Mouse (Mus musculus) hindbrain, embryonic 11.5 days (tissue): ENCODE measurements around the gene Sf3b6. TPM values are rescaled to one million over a fixed set of nuclear protein-coding genes. Genes with fewer than 3 reads are reported as not detected.
"Not testable (repeated sequence)": the region's sequence is repeated elsewhere in the genome, so short reads cannot be mapped to it uniquely, and the experiment has no call there.

Source experiments
- ATAC-seq: fragments of 200-750 bp; cut with Nextera tagmentation; 2 replicates; pipeline ENCODE4 v1.8.0; 2017; ENCODE audit warnings: mild to moderate bottlenecking, moderate TSS enrichment, moderate library complexity; ENCODE audit not compliant: low FRiP score
- DNase-seq: peaks from one replicate; pipeline ENCODE4 v3.0.0-alpha.2; 2015; ENCODE audit warnings: low spot score
- H3K27ac ChIP-seq: fragments of 300-500 bp; sonication (generic); 2 replicates; pipeline ENCODE4 v1.5.1; 2014; ENCODE audit warnings: mild to moderate bottlenecking, low read depth, low read length
- H3K27me3 ChIP-seq: fragments of 300-500 bp; sonication (generic); 2 replicates; pipeline ENCODE4 v1.6.1; 2014; ENCODE audit warnings: mild to moderate bottlenecking, low read length, moderate library complexity, mixed read lengths; ENCODE audit not compliant: control insufficient read depth, insufficient read depth
- H3K36me3 ChIP-seq: fragments of 300-500 bp; sonication (generic); 2 replicates; pipeline ENCODE4 v1.6.1; 2014; ENCODE audit warnings: mild to moderate bottlenecking, low read length, moderate library complexity, mixed read lengths; ENCODE audit not compliant: control insufficient read depth, insufficient read depth
- H3K4me1 ChIP-seq: fragments of 300-500 bp; sonication (generic); replicated peaks from 2 replicates; pipeline ENCODE4 v1.6.1; 2014; ENCODE audit warnings: low read length, mixed read lengths; ENCODE audit not compliant: control insufficient read depth, insufficient read depth
- H3K4me2 ChIP-seq: fragments of 300-500 bp; sonication (generic); replicated peaks from 2 replicates; pipeline ENCODE4 v1.6.1; 2014; ENCODE audit warnings: mild to moderate bottlenecking, low read depth, low read length
- H3K4me3 ChIP-seq: fragments of 300-500 bp; sonication (generic); 2 replicates; pipeline ENCODE4 v1.5.1; 2014; ENCODE audit warnings: low read depth, low read length
- H3K9ac ChIP-seq: fragments of 300-500 bp; sonication (generic); 2 replicates; pipeline ENCODE4 v1.6.1; 2014; ENCODE audit warnings: low read depth, low read length
- H3K9me3 ChIP-seq: fragments of 300-500 bp; sonication (generic); 2 replicates; pipeline ENCODE4 v1.6.1; 2016; ENCODE audit warnings: low read length; ENCODE audit not compliant: control insufficient read depth
- WGBS: fragments of 180-500 bp; shearing (Covaris S2); extraction: QIAGEN DNeasy Blood & Tissue Kit; methylation state at CpG from one replicate; pipeline ENCODE4 v1.1.7; 2014; 5-methylcytosine and 5-hydroxymethylcytosine counted together
- polyA plus RNA-seq: library from polyadenylated mRNA; unstranded; fragments of >200 nt; fragmentation: Nextera tagmentation; extraction: Ambion mirVana; gene quantifications from 2 replicates; pipeline ENCODE4 v1.2.1, GENCODE M21; 2014

Sf3b6 gene
- polyA plus RNA-seq, 1 experiment from 2014 or later: 386 TPM

DNA sequence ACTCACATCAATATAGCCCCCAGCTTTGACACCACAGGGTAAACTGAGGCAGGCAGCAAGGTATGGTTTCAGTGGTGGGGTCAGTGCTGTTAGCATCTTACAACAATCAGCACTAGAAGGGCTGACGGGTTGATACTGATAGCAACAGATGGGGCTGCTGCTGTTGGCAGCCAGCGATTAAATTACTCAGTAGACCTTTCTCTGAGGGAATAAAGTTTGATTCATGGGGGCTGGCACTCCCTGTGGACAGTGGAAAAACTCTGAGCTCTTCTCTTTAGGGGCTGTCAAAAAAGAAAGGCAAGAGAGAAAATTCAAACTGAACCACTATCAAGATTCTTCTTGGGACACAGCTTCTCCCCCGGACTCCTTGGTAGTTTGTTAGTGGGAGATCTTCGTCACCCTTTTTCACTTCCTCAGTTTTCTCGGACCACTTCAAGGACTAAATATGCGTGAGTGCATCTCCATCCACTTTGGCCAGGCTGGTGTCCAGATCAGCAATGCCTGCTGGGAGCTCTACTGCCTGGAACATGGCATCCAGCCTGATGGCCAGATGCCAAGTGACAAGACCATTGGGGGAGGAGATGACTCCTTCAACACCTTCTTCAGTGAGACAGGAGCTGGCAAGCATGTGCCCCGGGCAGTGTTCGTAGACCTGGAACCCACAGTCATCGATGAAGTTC lies 35.5 kb upstream of the Sf3b6 start:
- 92% methylated on average over 9 of the region's 9 CpGs for WGBS
- not testable (repeated sequence) for H3K27me3 ChIP-seq, ATAC-seq, H3K9ac ChIP-seq, H3K4me3 ChIP-seq, H3K27ac ChIP-seq, H3K4me2 ChIP-seq, H3K9me3 ChIP-seq, DNase-seq, H3K36me3 ChIP-seq, H3K4me1 ChIP-seq

DNA sequence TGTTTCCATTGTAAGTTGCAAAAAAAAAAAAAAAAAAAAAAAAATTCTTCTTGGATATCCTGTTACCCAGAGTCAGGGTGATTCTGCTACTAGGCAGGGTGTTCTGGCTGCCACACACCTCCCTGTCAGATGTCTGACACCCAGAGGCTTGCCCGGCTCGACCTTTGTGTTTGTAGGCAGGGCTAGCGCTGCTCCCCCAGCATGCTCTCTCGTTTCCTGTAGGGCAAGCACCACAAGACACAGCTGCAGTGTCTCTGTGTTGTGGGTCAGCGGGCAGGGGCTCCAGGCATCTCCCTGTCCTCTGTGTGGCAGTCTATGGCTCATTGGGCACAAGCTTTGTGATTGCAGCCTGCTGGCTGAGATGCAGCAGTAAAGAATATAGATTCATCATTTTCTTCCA lies 33.7 kb upstream of the Sf3b6 start:
- ATAC-seq: no peak
- Histone ChIP-seq H3K9ac (no peak overlapping the region), H3K9me3 (no peaks in the 10 kb centered on the region), H3K27me3 (no peaks in the 10 kb centered on the region), H3K36me3 (no peaks in the 10 kb centered on the region), H3K4me1 (no peaks in the 10 kb centered on the region), H3K4me3 (no peak overlapping the region), H3K4me2 (no peak overlapping the region), H3K27ac (no peak overlapping the region)
- DNase-seq: no peak
- 55% methylated on average over 5 of the region's 5 CpGs for whole genome bisulfite sequencing

DNA sequence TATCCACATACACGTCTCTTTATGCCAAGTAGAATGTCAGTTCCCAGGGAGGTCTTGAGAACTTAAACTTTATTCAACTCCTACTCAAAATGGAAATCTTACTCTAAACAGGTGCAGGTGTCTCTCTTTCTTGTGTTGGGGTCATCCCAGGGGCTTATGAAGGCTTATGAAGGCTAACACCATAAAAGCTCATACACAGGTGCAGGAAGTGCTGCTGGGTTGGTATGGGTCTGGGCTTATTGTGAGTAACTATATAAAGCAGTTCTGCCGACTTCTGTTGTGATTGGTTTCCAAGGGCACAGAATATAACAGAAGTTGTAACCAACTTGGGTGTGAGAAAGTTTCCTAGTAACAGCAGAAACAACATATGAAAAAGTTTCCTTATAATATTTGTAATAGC lies 32.9 kb upstream of the Sf3b6 start:
- Histone ChIP-seq H3K36me3 (no peaks in the 10 kb centered on the region), H3K27me3 (no peaks in the 10 kb centered on the region), H3K4me1 (no peaks in the 10 kb centered on the region), H3K9ac (no peak overlapping the region), H3K9me3 (no peaks in the 10 kb centered on the region), H3K4me3 (no peak overlapping the region), H3K27ac (no peak overlapping the region), H3K4me2 (no peak overlapping the region)
- WGBS: 78% methylated on average over 2 of the region's 2 CpGs
- DNase-seq (no peak), ATAC-seq (no peak)

DNA sequence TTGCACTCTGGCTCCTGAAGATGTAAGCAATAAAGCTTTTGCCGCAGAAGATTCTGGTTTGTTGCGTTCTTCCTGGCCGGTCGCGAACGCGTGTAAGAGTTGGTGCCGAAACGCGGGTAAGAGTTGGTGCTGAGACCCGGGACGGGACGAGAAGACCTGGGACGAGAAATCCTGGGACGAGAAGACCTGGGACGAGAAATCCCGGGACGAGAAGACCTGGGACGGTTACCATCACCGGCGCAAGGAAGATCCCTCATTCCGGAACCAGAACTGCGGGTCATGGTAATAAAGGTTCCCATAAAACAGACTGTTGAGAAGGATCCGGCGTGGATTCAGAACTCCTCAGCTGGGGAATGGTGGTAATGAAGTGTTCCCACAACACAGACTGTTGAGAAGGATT lies 29.2 kb upstream of the Sf3b6 start:
- not testable (repeated sequence) for DNase-seq, H3K4me1 ChIP-seq, H3K27ac ChIP-seq, H3K9ac ChIP-seq, H3K9me3 ChIP-seq, H3K27me3 ChIP-seq, H3K4me2 ChIP-seq, ATAC-seq, H3K4me3 ChIP-seq, H3K36me3 ChIP-seq
- 94% methylated on average over 25 of the region's 25 CpGs for WGBS

DNA sequence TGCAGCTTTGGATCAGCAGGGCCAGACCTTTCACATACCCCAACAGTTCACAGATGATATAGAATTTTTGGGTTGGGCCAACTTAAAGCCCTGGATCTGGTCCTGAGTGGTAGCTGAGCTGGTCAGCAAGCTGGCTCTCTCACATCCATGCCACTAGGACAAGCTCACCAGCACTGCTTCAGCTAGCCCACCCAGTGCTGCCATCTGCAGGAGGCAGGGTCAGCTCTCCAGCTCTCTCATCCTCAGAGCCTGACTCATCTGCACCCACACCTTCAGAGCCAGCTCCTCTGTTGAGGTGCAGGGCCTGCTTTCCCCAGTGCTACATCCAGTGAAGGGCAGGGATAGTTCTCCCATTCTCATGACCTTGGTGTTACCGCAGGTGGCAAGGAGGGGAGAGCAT lies 23.6 kb upstream of the Sf3b6 start:
- Histone ChIP-seq H3K4me2 (no peak overlapping the region), H3K27ac (no peak overlapping the region), H3K27me3 (no peaks in the 10 kb centered on the region), H3K4me3 (no peak overlapping the region), H3K9me3 (no peaks in the 10 kb centered on the region), H3K9ac (no peak overlapping the region), H3K36me3 (no peaks in the 10 kb centered on the region), H3K4me1 (no peaks in the 10 kb centered on the region)
- ATAC-seq (no peak), DNase-seq (peak; percentile 29)
- WGBS: 93% methylated on average over 1 of the region's 1 CpGs

GRCm38 (mm10) chr12:4797471-4797870 lies 19.9 kb upstream of the Sf3b6 start:
- H3K36me3 ChIP-seq, H3K27ac ChIP-seq, H3K4me1 ChIP-seq, ATAC-seq, DNase-seq, H3K4me2 ChIP-seq, H3K9ac ChIP-seq, H3K4me3 ChIP-seq, H3K27me3 ChIP-seq, H3K9me3 ChIP-seq: not testable (repeated sequence)
- 75% methylated on average over 6 of the region's 6 CpGs for WGBS

GRCm38 (mm10) chr12:4811036-4811435 lies 6.3 kb upstream of the Sf3b6 start:
- no peak for ATAC-seq

DNA sequence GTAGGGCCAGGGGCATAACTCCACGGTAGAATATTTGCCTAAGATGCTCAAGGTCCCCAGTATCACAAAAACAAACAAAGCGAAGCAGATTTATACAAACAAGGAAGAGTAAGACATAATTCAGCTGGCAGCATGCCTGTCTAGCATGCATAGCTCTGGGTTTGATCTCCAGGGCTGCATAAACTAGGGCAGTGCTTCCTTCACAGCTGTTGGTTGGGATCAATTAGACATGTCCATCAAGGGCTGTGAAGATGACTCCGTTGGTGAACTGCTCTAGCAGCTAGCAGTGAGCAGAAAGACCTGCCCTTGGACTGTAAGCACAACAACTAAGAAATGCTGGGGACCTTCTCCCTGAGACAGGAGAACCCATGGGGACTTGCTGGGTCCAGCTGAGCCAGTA lies 5.6 kb upstream of the Sf3b6 start:
- Histone ChIP-seq H3K4me1 (no peaks in the 10 kb centered on the region), H3K9ac (no peak overlapping the region), H3K27me3 (no peaks in the 10 kb centered on the region), H3K9me3 (no peaks in the 10 kb centered on the region), H3K4me2 (no peak overlapping the region), H3K36me3 (no peaks in the 10 kb centered on the region), H3K27ac (no peak overlapping the region), H3K4me3 (no peak overlapping the region)
- DNase-seq (no peak), ATAC-seq (no peak)
- 73% methylated on average over 3 of the region's 3 CpGs for WGBS

More at GRCm38 (mm10) chr12:4811036-4811435, 6.3 kb upstream of the Sf3b6 start:
- no peak for DNase-seq
- no peaks in the 10 kb centered on the region for H3K9me3 ChIP-seq
- no peak overlapping the region for H3K27ac ChIP-seq
- H3K4me2 ChIP-seq: no peak overlapping the region
- no peaks in the 10 kb centered on the region for H3K36me3 ChIP-seq
- H3K4me1 ChIP-seq: no peaks in the 10 kb centered on the region
- no peak overlapping the region for H3K4me3 ChIP-seq
- WGBS: 88% methylated on average over 4 of the region's 4 CpGs
- no peaks in the 10 kb centered on the region for H3K27me3 ChIP-seq
- H3K9ac ChIP-seq: no peak overlapping the region

DNA sequence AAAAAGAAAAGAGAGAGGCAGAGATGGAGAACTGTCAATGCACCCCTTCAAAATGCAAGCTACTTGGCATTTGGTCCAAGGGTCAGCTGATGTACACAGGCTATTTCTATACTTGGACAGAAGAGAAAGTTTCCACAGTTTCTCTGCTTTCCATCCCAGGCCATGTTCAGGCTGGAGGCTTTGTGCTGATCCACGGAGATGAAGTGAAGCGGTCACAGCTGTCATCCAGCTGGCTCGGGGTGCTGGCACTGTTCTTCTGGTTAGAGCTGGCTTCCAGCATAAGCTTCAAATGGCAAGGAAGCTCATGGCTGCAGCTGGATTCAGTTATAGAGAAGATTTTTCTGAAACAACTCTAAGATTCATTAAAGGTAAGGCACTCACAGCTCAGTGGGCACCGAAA lies 3.7 kb upstream of the Sf3b6 start:
- Histone ChIP-seq H3K36me3 (no peaks in the 10 kb centered on the region), H3K4me3 (no peak overlapping the region), H3K9me3 (no peaks in the 10 kb centered on the region), H3K9ac (no peak overlapping the region), H3K4me2 (no peak overlapping the region), H3K27ac (no peak overlapping the region), H3K4me1 (no peaks in the 10 kb centered on the region), H3K27me3 (no peaks in the 10 kb centered on the region)
- no peak for DNase-seq
- WGBS: 85% methylated on average over 4 of the region's 4 CpGs
- ATAC-seq: no peak
